Mouse (Mus musculus) midbrain, embryonic 12.5 days (tissue): ENCODE measurements around the gene Msrb2. TPM values are rescaled to one million over a fixed set of nuclear protein-coding genes. Genes with fewer than 3 reads are reported as not detected.

Source experiments
- ATAC-seq: fragments of 200-750 bp; cut with Nextera tagmentation; 2 replicates; pipeline ENCODE4 v1.8.0; 2017; ENCODE audit warnings: low read depth, moderate TSS enrichment, moderate library complexity; ENCODE audit not compliant: low FRiP score
- H3K27ac ChIP-seq: fragments of 300-500 bp; sonication (generic); replicated peaks from 2 replicates; pipeline ENCODE4 v1.5.1; 2016; ENCODE audit warnings: mild to moderate bottlenecking
- H3K27me3 ChIP-seq: fragments of 300-500 bp; sonication (generic); 2 replicates; pipeline ENCODE4 v1.6.1; 2016; ENCODE audit warnings: mild to moderate bottlenecking
- H3K36me3 ChIP-seq: fragments of 300-500 bp; sonication (generic); 2 replicates; pipeline ENCODE4 v1.6.1; 2016
- H3K4me1 ChIP-seq: fragments of 300-500 bp; sonication (generic); 2 replicates; pipeline ENCODE4 v1.6.1; 2016
- H3K4me2 ChIP-seq: fragments of 300-500 bp; sonication (generic); replicated peaks from 2 replicates; pipeline ENCODE4 v1.6.1; 2016; ENCODE audit warnings: mild to moderate bottlenecking, moderate library complexity
- H3K4me3 ChIP-seq: fragments of 300-500 bp; sonication (generic); 2 replicates; pipeline ENCODE4 v1.5.1; 2016; ENCODE audit warnings: mild to moderate bottlenecking
- H3K9ac ChIP-seq: fragments of 300-500 bp; sonication (generic); replicated peaks from 2 replicates; pipeline ENCODE4 v1.6.1; 2016; ENCODE audit warnings: mild to moderate bottlenecking, moderate library complexity
- H3K9me3 ChIP-seq: fragments of 300-500 bp; sonication (generic); 2 replicates; pipeline ENCODE4 v1.6.1; 2016; ENCODE audit warnings: mild to moderate bottlenecking
- WGBS: fragments of 180-500 bp; shearing (Covaris S2); methylation state at CpG from one replicate; pipeline ENCODE4 v1.1.7; 2016; 5-methylcytosine and 5-hydroxymethylcytosine counted together
- polyA plus RNA-seq: library from polyadenylated mRNA; unstranded; fragments of >200 nt; fragmentation: Nextera tagmentation; extraction: Ambion mirVana; gene quantifications from 2 replicates; pipeline ENCODE4 v1.2.1, GENCODE M21; 2016

Msrb2 gene
- polyA plus RNA-seq, 1 experiment from 2014 or later = 10.5 TPM

- H3K36me3 ChIP-seq = no peaks in the 10 kb centered on the region
- no peak for ATAC-seq
- no peaks in the 10 kb centered on the region for H3K27me3 ChIP-seq
- no peaks in the 10 kb centered on the region for H3K9me3 ChIP-seq
- H3K9ac ChIP-seq = no peak overlapping the region
- no peak overlapping the region for H3K4me3 ChIP-seq
- no peak overlapping the region for H3K4me2 ChIP-seq
- H3K27ac ChIP-seq = no peak overlapping the region
- 71% methylated on average over 1 of the region's 1 CpGs for WGBS
- H3K4me1 ChIP-seq = no peaks in the 10 kb centered on the region
Measured at GRCm38 (mm10) chr2:19362880-19363279, 8.4 kb upstream of the Msrb2 start.

GRCm38 (mm10) chr2:19366426-19366825 lies 4.8 kb upstream of the Msrb2 start:
- Histone ChIP-seq H3K9ac (no peak overlapping the region), H3K9me3 (no peaks in the 10 kb centered on the region), H3K4me2 (no peak overlapping the region), H3K27ac (no peak overlapping the region), H3K4me1 (no peaks in the 10 kb centered on the region), H3K27me3 (no peaks in the 10 kb centered on the region; the same call in 1 of the 2 replicates), H3K36me3 (no peaks in the 10 kb centered on the region), H3K4me3 (no peak overlapping the region)
- WGBS = 25% methylated on average over 3 of the region's 3 CpGs
- ATAC-seq = 0 out of 2 replicates have a peak, but pooled peaks have one; percentile 27

- H3K36me3 ChIP-seq = no peaks in the 10 kb centered on the region
- H3K9me3 ChIP-seq = no peaks in the 10 kb centered on the region
- no peak overlapping the region for H3K27ac ChIP-seq
- no peak for ATAC-seq
- WGBS = 81% methylated on average over 11 of the region's 11 CpGs
- H3K4me3 ChIP-seq = no peak overlapping the region
- H3K4me2 ChIP-seq = no peak overlapping the region
- H3K9ac ChIP-seq = no peak overlapping the region
- H3K4me1 ChIP-seq = peaks cover 2% of the 10 kb centered on the region; the same call in 1 of the 2 replicates
- H3K27me3 ChIP-seq = no peaks in the 10 kb centered on the region; the same call in 1 of the 2 replicates
Measured at GRCm38 (mm10) chr2:19367114-19367513, 4.1 kb upstream of the Msrb2 start.

GRCm38 (mm10) chr2:19373695-19374094 lies 2.5 kb downstream of the Msrb2 start:
- 87% methylated on average over 7 of the region's 7 CpGs for WGBS
- Histone ChIP-seq H3K9ac (no peak overlapping the region), H3K9me3 (no peaks in the 10 kb centered on the region), H3K4me2 (no peak overlapping the region), H3K27ac (no peak overlapping the region), H3K36me3 (no peaks in the 10 kb centered on the region), H3K4me1 (peaks cover 3% of the 10 kb centered on the region; the same call in 1 of the 2 replicates), H3K27me3 (no peaks in the 10 kb centered on the region; the same call in 1 of the 2 replicates), H3K4me3 (no peak overlapping the region)
- no peak for ATAC-seq

- Histone ChIP-seq H3K9ac (no peak overlapping the region), H3K27ac (no peak overlapping the region), H3K4me2 (no peak overlapping the region), H3K27me3 (no peaks in the 10 kb centered on the region; the same call in 1 of the 2 replicates), H3K4me1 (peaks cover 5% of the 10 kb centered on the region; the same call in 1 of the 2 replicates), H3K9me3 (no peaks in the 10 kb centered on the region; the same call in 1 of the 2 replicates), H3K4me3 (no peak overlapping the region), H3K36me3 (no peaks in the 10 kb centered on the region)
- 49% methylated on average over 2 of the region's 2 CpGs for WGBS
- ATAC-seq = no peak
Measured at GRCm38 (mm10) chr2:19380446-19380950, 9.3 kb downstream of the Msrb2 start.

GRCm38 (mm10) chr2:19380986-19381385 lies 9.7 kb downstream of the Msrb2 start:
- no peaks in the 10 kb centered on the region; the same call in 1 of the 2 replicates for H3K27me3 ChIP-seq
- H3K4me2 ChIP-seq = no peak overlapping the region
- no peaks in the 10 kb centered on the region; the same call in 1 of the 2 replicates for H3K9me3 ChIP-seq
- H3K9ac ChIP-seq = no peak overlapping the region
- no peaks in the 10 kb centered on the region for H3K36me3 ChIP-seq
- H3K27ac ChIP-seq = no peak overlapping the region
- no peak overlapping the region for H3K4me3 ChIP-seq
- no peak for ATAC-seq
- peaks cover 5% of the 10 kb centered on the region; the same call in 1 of the 2 replicates for H3K4me1 ChIP-seq
- 20% methylated on average over 2 of the region's 2 CpGs for WGBS

GRCm38 (mm10) chr2:19382206-19382605 lies 11.0 kb downstream of the Msrb2 start:
- H3K4me3 ChIP-seq = no peak overlapping the region
- 87% methylated on average over 1 of the region's 1 CpGs for WGBS
- H3K4me2 ChIP-seq = no peak overlapping the region
- H3K27ac ChIP-seq = no peak overlapping the region
- no peaks in the 10 kb centered on the region; the same call in 1 of the 2 replicates for H3K9me3 ChIP-seq
- peak; percentile 19; the same call in 1 of the 2 replicates for ATAC-seq
- H3K9ac ChIP-seq = no peak overlapping the region
- no peaks in the 10 kb centered on the region for H3K36me3 ChIP-seq
- H3K4me1 ChIP-seq = peaks cover 5% of the 10 kb centered on the region; the same call in 1 of the 2 replicates
- no peaks in the 10 kb centered on the region; the same call in 1 of the 2 replicates for H3K27me3 ChIP-seq

- H3K36me3 ChIP-seq = no peaks in the 10 kb centered on the region
- no peak overlapping the region for H3K4me2 ChIP-seq
- no peak overlapping the region for H3K27ac ChIP-seq
- H3K4me3 ChIP-seq = no peak overlapping the region
- no peak overlapping the region for H3K9ac ChIP-seq
- no peaks in the 10 kb centered on the region; the same call in 1 of the 2 replicates for H3K9me3 ChIP-seq
- no peaks in the 10 kb centered on the region; the same call in 1 of the 2 replicates for H3K27me3 ChIP-seq
- ATAC-seq = no peak
- 70% methylated on average over 4 of the region's 4 CpGs for WGBS
- H3K4me1 ChIP-seq = peaks cover 5% of the 10 kb centered on the region; the same call in 1 of the 2 replicates
Measured at GRCm38 (mm10) chr2:19383006-19383405, 11.8 kb downstream of the Msrb2 start.

- ATAC-seq = no peak
- Histone ChIP-seq H3K4me3 (no peak overlapping the region), H3K9me3 (no peaks in the 10 kb centered on the region; the same call in 1 of the 2 replicates), H3K4me1 (peaks cover 2% of the 10 kb centered on the region; the same call in 1 of the 2 replicates), H3K36me3 (no peaks in the 10 kb centered on the region), H3K4me2 (no peak overlapping the region), H3K27me3 (no peaks in the 10 kb centered on the region; the same call in 1 of the 2 replicates), H3K27ac (no peak overlapping the region), H3K9ac (no peak overlapping the region)
- 84% methylated on average over 5 of the region's 5 CpGs for WGBS
Measured at GRCm38 (mm10) chr2:19385772-19386171, 14.5 kb downstream of the Msrb2 start.

GRCm38 (mm10) chr2:19388329-19389103 lies 17.3 kb downstream of the Msrb2 start:
- no peak overlapping the region for H3K27ac ChIP-seq
- no peak overlapping the region for H3K4me3 ChIP-seq
- no peak for ATAC-seq
- no peaks in the 10 kb centered on the region; the same call in 1 of the 2 replicates for H3K27me3 ChIP-seq
- H3K36me3 ChIP-seq = no peaks in the 10 kb centered on the region
- no peak overlapping the region for H3K9ac ChIP-seq
- no peaks in the 10 kb centered on the region for H3K9me3 ChIP-seq
- no peak overlapping the region for H3K4me2 ChIP-seq
- H3K4me1 ChIP-seq = peaks cover 6% of the 10 kb centered on the region; the same call in 1 of the 2 replicates
- 91% methylated on average over 12 of the region's 12 CpGs for WGBS

- Histone ChIP-seq H3K4me2 (no peak overlapping the region), H3K9me3 (no peaks in the 10 kb centered on the region), H3K36me3 (no peaks in the 10 kb centered on the region), H3K4me3 (no peak overlapping the region), H3K27me3 (no peaks in the 10 kb centered on the region), H3K9ac (no peak overlapping the region), H3K4me1 (peaks cover 6% of the 10 kb centered on the region; the same call in 1 of the 2 replicates), H3K27ac (no peak overlapping the region)
- ATAC-seq = no peak
- WGBS = 42% methylated on average over 7 of the region's 7 CpGs
Measured at GRCm38 (mm10) chr2:19390411-19391143, 19.3 kb downstream of the Msrb2 start.
